Mouse (Mus musculus): ENCODE data around the gene Mthfd1l. TPM values are rescaled to one million over a fixed set of nuclear protein-coding genes. Genes with fewer than 3 reads are reported as not detected.

The Mthfd1l gene
- 10 to 100 TPM; 13.4 to 21.5 TPM for polyA plus RNA-seq (2017; shearing (Covaris generic))

DNA sequence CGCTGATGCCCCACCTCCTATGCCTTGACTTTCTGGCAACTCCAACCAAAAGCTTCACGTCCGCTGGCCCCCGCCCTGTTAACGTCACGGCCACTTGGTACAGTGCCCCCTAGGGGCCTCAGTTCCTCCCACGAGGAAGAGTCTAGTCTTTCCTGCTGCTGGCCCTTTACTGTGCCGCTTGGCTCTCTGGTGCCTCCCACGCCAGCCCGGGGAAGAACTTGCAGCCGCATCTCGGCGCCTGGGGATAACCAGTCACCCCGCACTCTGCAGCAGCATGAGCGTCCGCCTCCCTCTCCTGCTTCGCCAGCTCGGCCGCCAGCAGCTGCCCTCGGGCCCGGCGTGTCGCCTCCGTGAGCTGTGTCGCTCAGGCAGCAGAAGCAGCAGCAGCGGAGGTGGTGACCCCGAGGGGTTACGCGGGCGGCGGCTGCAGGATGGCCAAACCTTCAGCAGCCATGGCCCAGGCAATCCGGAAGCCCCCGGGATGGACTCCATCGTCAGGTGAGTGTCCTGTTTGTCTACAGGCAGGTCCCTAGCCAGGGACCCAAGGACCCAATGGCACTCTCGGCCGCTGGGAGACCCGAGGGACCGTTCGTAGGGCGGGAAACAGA is at the start of gene Mthfd1l:
TSS of gene Mthfd1l (plus strand) at position 138 of the 608 bp plus-strand sequence.
- peak; percentile 73 for ATAC-seq

DNA sequence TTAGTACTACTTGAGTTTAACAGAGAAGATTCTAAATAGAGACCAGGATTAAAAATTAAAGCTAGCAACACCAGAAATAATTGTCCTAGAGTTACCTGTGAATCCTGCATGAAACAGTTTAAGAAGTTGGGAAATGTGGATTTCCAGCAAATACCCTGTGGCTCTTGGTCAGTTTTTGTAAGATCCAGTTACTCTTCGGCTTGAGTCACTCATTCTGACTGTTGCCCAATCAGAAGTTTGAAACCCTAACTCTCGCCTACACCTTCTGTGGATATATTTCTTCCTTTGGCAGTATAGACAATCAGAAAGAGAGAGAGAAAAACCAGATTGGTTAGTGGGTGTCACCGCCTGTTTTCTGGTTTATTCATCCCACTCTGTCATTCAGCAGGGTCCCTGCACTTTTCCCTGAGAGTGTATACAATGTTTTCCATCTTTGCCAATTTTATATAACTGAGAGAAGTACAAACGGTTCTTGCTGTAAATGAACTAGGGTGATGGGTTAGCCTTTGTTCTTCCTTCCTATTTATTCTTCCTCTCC is 44.8 kb upstream of the Mthfd1l start:
- no peak for ATAC-seq

DNA sequence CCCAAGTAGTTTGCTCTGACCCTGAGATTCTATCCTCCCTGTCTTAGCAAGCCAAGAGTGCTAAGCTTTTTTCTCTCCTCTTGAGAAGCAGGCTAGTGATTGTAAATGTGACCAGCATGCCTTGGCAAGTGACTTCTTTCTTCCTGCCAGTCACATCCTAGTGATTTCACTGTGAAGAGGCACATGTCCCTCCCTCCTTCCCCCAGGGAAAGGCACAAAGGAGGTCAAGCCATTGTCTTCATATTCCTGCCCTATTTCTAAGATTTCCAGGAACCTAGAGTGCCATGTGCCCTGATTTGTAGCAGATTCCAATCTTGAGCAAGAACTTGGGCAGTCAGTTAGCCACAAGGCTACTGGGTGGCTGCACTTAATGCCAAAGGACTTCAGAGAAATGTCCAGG is 41.1 kb upstream of the Mthfd1l start:
- no peak for ATAC-seq

GRCm38 (mm10) chr10:3933311-3933940 is 39.5 kb upstream of the Mthfd1l start:
- no peak for ATAC-seq

GRCm38 (mm10) chr10:3936864-3937263 is 36.1 kb upstream of the Mthfd1l start:
- no peak for ATAC-seq

DNA sequence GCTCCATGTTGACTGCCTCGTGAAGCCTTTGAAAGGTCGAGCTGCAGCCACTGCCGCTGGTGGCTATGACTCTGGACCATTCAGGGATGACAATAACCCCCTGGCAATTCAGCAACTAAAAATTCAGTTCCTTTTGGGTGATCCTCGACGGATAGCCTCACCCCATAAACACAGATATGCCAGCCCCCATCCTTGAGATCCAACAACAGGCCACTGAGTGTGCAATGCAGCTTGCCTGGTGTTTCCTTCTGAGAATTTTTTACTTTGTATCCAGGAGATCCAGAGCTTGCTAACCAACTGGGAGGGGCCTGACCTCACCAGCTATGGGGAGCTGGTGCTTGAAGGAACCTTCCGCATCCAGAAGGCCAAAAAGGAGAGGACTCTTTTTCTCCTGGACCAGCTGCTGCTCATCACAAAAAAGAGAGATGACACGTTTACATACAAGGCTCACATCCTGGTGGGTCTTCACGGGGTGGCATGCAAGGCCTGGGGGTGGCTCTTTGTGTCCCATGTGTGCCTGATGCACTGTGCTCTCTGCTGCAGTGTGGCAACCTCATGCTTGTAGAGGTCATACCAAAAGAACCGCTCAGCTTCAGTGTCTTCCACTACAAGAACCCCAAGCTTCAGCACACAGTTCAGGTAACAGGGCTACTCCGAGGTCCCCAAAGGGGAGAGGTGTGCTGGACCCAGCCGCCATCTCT is 32.9 kb upstream of the Mthfd1l start:
- no peak for ATAC-seq

- no peak for ATAC-seq
These were observed 32.3 kb upstream of the Mthfd1l start for GRCm38 (mm10) chr10:3940596-3940975.

DNA sequence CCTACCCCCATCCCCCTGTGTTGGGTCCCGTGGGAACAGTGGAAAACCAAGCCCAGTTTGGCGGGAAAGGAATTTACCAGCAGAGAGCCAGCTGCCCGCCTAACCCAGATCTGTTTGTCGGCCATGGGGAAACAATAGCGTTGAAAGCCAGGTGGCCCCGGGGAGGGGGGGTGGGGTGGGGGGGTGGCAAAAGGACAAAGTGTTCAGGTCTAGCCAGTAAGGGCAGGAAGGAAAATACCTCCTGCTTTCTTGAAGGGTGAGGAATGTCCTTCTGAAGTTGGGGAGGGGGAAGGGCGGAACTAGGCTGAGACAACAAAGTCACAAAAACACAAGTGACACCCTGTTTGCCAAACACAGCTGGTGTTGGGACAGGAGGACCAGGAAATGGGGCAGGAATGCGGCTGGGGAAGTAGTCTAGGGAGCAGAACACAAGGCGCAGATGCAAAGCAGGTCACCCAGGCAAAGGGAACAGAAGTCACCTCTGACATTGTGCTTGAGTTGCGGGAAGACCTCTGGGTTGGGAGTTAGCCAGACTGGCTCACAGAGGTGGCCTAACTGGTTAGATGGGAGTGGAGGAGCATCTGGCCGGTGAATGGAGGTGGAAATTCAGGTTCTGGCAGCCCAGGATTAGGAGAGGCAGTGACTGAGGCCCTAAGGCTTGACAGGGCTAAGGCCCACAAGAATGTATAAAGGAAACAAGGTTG is 31.7 kb upstream of the Mthfd1l start:
- no peak for ATAC-seq

DNA sequence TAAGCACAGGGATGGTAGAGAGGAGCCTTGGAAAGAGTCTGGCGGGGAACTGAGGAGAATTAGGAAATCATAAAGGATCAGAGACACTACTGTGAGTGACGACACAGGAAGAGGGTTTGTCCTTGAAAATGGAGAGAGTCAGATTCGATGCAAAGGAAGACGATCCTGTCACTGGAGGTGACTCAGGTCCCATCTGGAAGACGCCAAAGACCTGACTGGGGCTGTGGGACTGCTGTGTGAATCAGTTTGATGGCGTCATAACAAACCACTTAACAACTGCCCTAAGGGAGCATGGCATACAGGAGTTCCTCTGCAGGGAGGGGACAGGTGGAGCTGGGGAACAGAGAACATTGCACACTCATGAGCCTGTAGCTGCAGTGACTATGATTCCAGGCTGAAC is 30.6 kb upstream of the Mthfd1l start:
- ATAC-seq = no peak

GRCm38 (mm10) chr10:3943492-3944395 is 29.2 kb upstream of the Mthfd1l start:
- ATAC-seq = peak; percentile 47

- no peak for ATAC-seq
These were observed 26.0 kb upstream of the Mthfd1l start for GRCm38 (mm10) chr10:3946871-3947270.

- ATAC-seq = no peak
These were observed 25.6 kb upstream of the Mthfd1l start for GRCm38 (mm10) chr10:3947346-3947745.

DNA sequence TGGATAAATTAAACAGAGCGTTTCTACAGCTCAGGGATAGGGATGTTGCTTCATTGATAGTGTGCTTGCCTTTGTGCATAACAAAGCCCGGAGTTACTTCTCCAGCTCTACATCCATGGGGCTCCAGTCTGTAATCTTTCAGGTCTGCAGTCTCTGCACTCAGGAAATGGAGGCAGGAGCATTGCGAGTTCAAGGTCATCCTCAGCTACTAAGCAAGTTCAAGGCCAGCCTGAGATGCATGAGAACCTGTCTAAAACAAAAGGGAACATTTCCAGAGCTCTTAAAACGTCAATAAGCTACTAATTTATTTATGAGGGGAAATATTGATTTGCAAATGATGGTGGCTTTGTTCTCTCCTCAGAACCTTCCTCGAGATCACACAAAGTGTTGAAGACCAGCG is 23.6 kb upstream of the Mthfd1l start:
- no peak for ATAC-seq

GRCm38 (mm10) chr10:3956471-3956870 is 16.4 kb upstream of the Mthfd1l start:
- ATAC-seq = no peak

GRCm38 (mm10) chr10:3958591-3958990 is 14.3 kb upstream of the Mthfd1l start:
- no peak for ATAC-seq

- ATAC-seq = no peak
These were observed 3.9 kb upstream of the Mthfd1l start for GRCm38 (mm10) chr10:3969026-3969425.

DNA sequence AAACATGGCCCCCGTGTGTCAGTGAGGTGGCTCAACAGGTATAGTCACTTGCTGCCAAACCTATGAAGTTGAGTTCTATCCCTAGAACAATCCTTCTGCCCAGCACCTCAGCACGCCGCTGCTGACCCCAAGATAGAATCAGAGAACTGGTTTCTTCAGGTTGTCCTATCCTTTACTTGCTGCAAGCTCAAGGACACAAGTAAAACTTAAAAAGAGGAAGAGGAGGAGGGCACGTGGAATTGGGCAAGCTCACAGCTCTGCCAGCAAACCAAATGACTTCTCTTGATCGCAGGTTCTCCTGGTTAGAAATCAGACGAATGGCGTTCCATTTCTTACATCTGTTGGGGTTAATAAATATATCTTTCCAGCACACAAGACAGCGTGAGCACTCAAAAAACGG is 681 bp upstream of the Mthfd1l start:
- ATAC-seq = no peak

GRCm38 (mm10) chr10:3973589-3974070 is 712 bp downstream of the Mthfd1l start:
- peak; percentile 84 for ATAC-seq

DNA sequence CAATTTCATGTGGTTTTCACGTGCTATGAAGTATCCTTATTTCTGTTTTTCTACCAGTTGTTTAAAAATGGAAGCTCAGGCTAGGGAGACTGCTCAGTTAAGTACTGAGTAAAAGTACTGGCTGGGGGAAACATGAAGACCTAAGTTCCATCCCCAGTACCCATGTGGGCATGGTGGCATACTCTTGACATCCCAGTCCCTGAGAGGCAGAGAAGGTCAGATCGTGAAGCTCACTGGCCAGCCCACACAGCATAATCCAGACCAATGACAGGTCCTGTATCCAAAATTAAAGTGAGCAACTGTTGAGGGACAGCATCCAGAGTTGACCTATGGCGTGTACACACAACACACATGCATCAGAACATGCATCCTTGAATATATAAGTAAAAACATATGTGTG is 1.5 kb downstream of the Mthfd1l start:
- ATAC-seq = no peak

DNA sequence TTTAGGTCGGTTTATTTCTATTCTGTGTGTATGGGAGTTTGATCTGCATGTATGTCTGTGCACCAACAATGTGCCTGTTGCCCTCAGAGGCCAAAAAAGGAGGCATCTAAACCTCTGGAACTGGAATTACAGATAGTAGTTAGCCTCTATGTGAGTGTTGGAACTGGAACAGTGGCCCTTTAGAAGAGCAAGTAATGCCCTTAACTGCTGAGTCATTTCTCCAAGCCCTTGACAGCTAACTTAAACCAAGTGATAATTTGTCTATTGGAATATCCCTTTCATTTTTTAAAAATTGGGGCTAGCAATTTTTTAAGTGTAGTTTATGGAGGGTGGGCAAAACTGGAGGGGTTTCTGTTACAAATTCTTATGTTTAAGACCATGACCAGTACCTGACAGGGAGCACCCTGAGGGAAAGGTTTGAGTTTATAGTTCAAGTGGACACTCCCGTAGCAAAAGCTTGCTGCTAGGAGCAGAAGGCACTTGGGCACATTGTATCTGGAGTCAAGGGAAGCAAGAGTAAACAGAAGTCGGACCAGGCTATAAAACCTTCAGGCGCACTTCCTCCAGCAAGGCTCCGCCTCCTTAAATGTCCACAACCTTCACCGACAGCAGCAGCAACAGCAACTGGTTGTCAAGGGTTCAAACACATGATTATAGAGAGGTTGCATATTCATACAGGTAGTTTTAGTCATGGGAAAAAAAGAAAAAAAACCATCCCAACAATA is 3.1 kb downstream of the Mthfd1l start:
- no peak for ATAC-seq

DNA sequence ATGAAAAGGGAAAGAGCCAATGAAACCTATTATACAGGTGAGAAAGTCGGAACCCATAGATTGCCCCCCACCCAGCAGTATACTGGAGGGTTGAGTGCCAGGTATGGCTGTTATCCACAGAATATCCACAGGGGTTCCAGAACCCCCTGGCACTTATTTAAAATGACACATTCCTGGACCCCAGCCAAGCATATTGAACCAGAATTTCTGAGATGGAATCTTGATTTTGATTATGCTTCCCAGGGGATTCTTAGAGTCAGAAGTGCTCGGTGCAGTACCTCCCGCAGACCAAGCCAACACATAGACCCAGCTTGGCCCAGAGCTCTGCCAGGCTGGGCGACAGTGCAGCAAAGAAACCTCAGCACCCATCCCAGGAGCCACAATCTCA is 3.7 kb downstream of the Mthfd1l start:
- ATAC-seq = no peak
